24 mouse cellular contexts compared by ENCODE assay signal in genomic region chr3:133315647-133316046, GRCm38 (mm10).
"Had no signal": no experiment of that assay in that cellular context is flagged by ENCODE, and none has a peak within 500 bp of the region (broad histone marks: within the 10 kb centered on the region; RNA-seq: fewer than 3 reads in every experiment).

No protein-coding gene starts in this region.

- H3K27me3 ChIP-seq: heart, embryonic 12.5 days; hindbrain, embryonic 12.5 days; intestine, embryonic 15.5 days; limb, embryonic 13.5 days; limb, embryonic 15.5 days; liver, embryonic 12.5 days had no signal

- H3K4me2 ChIP-seq: heart, embryonic 12.5 days; hindbrain, embryonic 12.5 days; hindbrain, embryonic 14.5 days; intestine, embryonic 15.5 days; limb, embryonic 13.5 days; limb, embryonic 15.5 days; liver, embryonic 12.5 days had no signal

- H3K36me3 ChIP-seq: hindbrain, embryonic 12.5 days; intestine, embryonic 15.5 days; limb, embryonic 13.5 days; limb, embryonic 15.5 days had no signal

- H3K4me3 ChIP-seq: gastrocnemius, adult 2 months; heart, adult 2 months; heart, embryonic 12.5 days; hindbrain, embryonic 10.5 days; hindbrain, embryonic 12.5 days; intestine, embryonic 15.5 days; layer of hippocampus, adult 2 months; limb, embryonic 13.5 days; limb, embryonic 15.5 days; liver, embryonic 12.5 days had no signal

- H3K27ac ChIP-seq: gastrocnemius, adult 2 months; heart, adult 2 months; hindbrain, embryonic 10.5 days; hindbrain, embryonic 12.5 days; hindbrain, embryonic 14.5 days; intestine, embryonic 15.5 days; layer of hippocampus, adult 2 months; limb, embryonic 13.5 days; limb, embryonic 15.5 days; liver, embryonic 12.5 days had no signal

- H3K9me3 ChIP-seq: heart, embryonic 12.5 days; hindbrain, embryonic 10.5 days; hindbrain, embryonic 12.5 days; intestine, embryonic 15.5 days; limb, embryonic 13.5 days; limb, embryonic 15.5 days; liver, embryonic 12.5 days had no signal

- ATAC-seq: hindbrain, embryonic 16.5 days; inflammation-experienced regulatory T-cells, adult 6 months; intestine, embryonic 15.5 days; intestine, postnatal 0 days; liver, embryonic 12.5 days had no signal

- H3K9ac ChIP-seq: heart, embryonic 12.5 days; hindbrain, embryonic 12.5 days; hindbrain, embryonic 14.5 days; intestine, embryonic 15.5 days; limb, embryonic 13.5 days; limb, embryonic 15.5 days; liver, embryonic 12.5 days had no signal

- DNase-seq: gastrocnemius, adult 2 months; gastrocnemius, postnatal 10 days; gastrocnemius, postnatal 25 days; heart, adult 2 months; heart, postnatal 10 days; heart, postnatal 4 days; kidney, adult 18-20 months; kidney, adult 8-10 months; kidney, postnatal 10 days; kidney, postnatal 25 days; kidney, postnatal 4 days; left cerebral cortex, postnatal 4 days had no signal
